Mouse (Mus musculus) left cerebral cortex, postnatal 10 days (tissue): ENCODE data around the gene Nwd2. TPM values are rescaled to one million over a fixed set of nuclear protein-coding genes. Genes with fewer than 3 reads are reported as not detected.

ENCODE experiments used
- total RNA-seq, 2 experiments: library from RNA; stranded (reverse); gene quantifications; 2 replicates each; pipeline ENCODE4 v1.2.3; 2021

The Nwd2 gene
- total RNA-seq, 2 experiments from 2014 or later: 57.7 to 62.2 TPM

Other genes starting within 250 kb of the Nwd2 start
- gene 0610040J01Rik, start 163.3 kb downstream of the Nwd2 start, total RNA-seq: 1 to 10 TPM; 5.9 to 6.8 TPM